Mouse (Mus musculus) cerebellum, postnatal 25 days (tissue): ENCODE measurements around the gene Gm3839.
"Not testable (repeated sequence)": the region's sequence is repeated elsewhere in the genome, so short reads cannot be mapped to it uniquely, and the experiment has no call there.

Experiments
- DNase-seq, 2 experiments: peaks; one replicate each; pipeline ENCODE4 v3.0.0; 2021; ENCODE audit warnings: mixed read lengths in 2 of 2

Gene Gm3839

DNA sequence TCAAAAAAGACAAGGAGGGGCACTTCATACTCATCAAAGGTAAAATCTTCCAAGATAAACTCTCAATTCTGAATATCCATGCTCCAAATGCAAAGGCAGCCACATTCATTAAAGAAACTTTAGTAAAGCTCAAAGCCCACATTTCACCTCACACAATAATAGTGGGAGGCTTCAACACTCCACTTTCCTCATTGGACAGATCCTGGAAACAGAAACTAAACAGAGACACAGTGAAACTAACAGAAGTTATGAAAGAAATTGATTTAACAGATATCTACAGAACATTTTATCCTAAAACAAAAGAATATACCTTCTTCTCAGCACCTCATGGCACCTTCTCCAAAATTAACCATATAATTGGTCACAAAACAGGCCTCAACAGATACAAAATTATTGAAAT, at the start of gene Gm3839:
TSS of gene Gm3839 (minus strand) at position 101 of the 400 bp plus-strand sequence.
- not testable (repeated sequence) for DNase-seq

DNA sequence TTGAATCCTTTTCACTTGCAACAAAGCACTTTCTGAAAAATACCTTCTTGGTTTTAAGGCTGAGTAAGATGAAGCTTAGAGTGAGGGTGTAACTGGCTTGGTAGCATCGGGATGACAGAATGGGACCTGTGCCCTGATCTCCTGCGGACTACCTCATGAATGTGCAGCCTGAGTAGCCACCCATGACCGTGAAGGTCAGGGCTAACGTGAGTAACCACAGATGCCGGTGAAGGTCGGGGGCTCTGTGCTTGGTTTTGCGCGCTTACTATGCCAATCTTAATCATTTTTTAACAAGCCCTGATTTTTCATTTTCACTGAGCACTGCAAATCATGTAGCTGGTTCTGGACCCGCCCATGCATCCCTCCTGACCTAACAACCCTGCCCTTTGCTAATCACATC, 49.1 kb upstream of the Gm3839 start:
- DNase-seq, result no peak

DNA sequence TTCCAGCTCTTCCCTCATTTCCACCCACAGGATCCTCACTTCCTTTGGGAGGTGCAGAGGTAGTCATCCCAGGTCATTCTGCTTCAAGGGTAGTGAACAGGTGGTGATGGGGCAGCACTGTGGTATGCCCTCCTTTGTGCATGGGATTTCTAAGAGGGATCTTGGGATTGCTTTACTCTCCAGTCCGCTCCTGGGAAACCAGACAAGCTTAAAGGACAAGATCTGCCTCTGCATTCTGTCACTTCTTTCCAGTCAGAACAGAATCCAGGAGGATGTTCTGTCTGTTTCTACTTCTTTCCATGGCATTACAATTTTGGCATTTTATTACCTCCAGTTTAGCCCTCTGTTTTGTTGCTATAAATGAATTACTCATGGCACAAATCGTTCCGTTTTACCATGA, 21.3 kb upstream of the Gm3839 start:
- no peak for DNase-seq

DNA sequence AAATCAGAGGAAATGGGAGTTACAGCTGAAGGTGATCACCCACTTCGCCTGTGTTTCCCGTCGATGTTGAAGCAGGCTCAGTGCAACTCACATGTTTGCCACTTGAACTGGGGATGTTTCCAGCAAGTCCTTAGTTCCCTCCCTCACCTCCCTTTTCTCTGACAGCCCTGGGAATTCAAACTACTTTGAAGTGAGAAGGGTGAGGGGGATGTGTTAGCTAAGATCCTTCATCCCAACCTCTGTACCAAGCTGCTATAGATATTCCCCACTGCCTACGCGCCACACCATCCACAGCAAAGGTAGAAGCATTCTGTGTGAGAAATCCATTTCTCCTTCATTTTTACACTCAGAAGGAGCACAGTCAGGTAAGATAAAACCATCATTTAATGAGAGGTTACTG, 18.7 kb upstream of the Gm3839 start:
- DNase-seq, result no peak

DNA sequence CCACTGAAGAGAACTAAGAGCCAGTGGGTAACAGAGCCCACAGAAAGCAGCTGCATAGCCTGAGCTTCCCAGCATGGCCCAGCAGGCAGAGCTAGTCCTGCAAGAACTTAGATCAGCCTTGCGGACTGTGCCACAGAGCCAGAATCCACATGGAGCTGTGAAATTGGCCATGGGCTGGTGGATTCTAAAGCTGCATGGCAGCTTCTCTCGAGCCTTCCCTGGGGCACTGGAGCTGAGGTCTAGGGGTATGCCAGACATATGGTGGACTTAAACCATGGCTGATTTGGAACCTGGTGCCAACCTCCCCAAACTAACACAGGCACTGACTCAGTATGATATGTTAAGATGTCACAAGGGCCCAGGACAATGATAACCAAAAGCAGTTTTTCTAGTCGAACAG, 10.4 kb downstream of the Gm3839 start:
- DNase-seq, result no peak

DNA sequence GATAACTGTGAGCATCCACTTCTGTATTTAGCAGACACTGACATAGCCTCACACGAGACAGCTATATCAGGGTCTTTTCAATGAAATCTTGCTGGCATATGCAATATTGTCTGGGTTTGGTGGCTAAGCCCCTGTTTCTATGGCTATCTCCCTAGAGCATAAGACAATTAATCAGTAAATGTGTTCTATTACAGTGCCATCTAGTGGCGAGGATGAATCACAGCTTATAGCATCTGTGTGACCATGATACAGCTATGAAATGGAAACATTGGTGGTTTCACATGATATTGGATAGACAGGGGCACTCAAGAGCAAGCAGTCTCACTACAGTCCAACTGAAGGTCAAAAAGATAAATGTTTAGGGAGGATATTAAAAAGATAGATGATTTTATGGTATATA, 26.5 kb downstream of the Gm3839 start:
- DNase-seq, result no peak

DNA sequence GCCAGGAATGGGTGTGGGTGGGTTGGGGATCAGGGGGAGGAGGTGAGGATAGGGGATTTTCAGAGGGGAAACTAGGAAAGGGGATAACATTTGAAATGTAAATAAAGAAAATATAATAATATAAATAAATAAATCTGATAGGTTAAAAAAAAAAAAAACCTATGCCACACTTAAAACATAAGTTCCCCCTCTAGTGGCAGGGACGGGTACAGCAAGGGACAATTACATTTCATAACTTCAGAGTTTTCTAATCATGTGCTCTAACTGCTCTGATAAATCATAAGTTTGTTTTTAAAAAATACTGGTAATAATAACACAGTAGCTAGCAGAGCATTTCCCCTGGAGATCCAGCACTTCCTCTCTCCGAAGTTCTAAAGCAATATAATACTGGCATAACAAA, 49.4 kb downstream of the Gm3839 start:
- DNase-seq, result peak in 1 of 2 experiments; percentile 54

DNA sequence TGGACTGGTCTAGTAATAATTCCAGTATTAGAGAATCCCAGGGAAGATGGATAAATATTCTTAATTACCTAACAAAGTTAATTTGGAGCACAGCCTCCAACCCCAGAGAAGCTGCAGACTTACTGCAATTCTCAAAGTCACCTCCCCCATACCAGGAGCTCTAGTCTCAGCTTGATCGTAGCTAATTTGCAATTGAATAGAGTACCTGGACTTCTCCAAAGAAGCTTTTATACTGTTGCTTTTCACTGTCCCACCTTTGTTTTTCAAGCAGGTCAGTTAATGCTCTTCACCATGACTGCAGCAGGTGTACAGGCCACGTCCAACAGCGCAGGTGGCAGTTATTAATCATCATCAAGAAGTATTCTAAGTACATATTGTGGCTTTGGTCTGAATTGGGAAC, 68.6 kb downstream of the Gm3839 start:
- not testable (repeated sequence) for DNase-seq

DNA sequence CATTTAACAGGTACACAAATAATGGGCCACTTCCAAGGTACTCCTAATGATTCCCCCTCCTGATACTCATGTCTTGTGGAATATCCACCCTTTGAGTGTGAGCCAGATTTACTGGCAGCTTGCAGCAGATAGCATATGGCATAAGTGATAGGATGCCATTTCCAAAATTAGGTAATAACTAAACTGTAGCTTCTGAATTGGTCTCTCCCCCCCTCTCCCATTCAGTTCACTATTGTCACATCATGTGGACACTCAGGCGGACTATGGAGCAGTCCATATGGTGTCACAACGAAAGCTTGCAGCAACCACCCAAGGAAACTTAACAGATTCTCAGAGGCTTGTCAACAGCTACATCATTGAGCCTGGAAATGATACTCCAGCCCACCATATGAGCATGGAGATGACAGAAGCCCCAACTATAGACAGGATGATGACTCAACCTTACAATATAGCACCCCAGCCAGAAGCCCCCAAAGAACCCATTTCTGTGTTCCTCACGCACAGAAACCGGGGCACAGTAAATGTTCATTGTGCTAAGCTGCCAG, 99.3 kb downstream of the Gm3839 start:
- peak in 1 of 2 experiments; percentile 5 for DNase-seq

DNA sequence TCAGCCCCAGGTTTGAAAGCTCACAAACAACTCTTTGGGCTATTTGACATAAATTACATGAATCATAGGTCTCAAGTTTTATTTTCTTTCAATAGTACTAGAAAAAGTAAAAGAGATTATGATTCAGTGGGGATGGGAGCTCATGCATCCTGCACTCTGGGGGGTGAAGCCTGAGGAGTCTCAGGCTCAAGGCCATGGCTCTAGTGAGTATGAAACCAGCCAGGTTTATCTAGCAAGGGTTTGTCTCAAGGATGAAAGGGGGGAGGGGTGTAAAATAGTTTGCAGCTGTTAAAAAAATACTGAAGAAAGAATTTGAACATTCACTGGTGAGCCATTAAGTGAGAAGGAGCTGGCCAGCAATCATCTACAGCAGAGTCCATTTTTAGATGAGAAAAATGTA, 108.5 kb downstream of the Gm3839 start:
- DNase-seq, result no peak

DNA sequence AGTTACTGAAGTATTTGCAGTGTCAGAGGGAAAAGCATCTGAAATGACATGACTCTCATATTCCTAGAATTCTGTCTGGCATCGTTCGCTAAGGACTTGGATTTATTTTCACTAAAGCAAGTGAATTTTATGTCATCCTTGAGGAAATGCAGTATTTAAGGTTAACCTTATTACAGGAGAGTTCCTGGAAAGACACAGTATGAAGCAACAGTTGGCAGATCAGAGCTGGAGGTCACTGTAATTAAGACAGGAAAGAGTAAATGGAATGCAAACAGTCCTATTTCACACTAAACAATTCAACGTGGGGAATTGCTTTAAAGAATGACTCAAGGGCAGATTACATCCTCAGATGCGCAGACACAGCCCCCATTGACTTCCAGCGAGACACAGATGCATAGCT, 112.0 kb downstream of the Gm3839 start:
- no peak for DNase-seq

DNA sequence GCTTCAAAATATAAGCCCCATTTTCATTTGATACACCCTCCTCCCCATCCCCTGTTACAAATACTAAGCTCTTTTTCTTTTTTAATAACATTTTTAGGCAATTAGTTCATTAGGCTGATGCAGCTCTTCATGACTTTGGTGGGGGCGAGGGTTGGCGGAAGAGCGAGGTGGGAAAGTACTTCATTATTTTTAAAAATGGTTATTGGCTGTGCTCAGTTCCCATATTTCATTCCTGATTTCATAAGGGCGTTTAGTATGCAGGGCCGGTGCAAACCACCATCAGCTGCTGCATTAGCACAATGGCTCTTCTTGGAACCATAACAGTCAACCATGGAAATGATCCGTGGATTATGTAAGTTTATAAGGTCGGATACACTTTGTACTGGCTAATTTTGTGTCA, 124.4 kb downstream of the Gm3839 start:
- DNase-seq, result no peak
